8 mouse cellular contexts compared by ENCODE assay signal in genomic region chr6:47390436-47391002, GRCm38 (mm10).
DNase-seq lines count a peak whose midpoint lies in the region; ATAC-seq and TF ChIP-seq lines count a peak whose summit lies in the region.

No protein-coding gene starts in this region.

- no peaks in the 10 kb centered on the region for H3K27me3 ChIP-seq in forebrain, embryonic 12.5 days
- no peaks in the 10 kb centered on the region for H3K27me3 ChIP-seq in forebrain, embryonic 10.5 days (ENCODE audit: poor library complexity, severe bottlenecking)
- no peaks in the 10 kb centered on the region for H3K27me3 ChIP-seq in forebrain, embryonic 16.5 days (replicated peaks; ENCODE audit: control insufficient read depth, insufficient read depth, low read length)
- H3K27me3 ChIP-seq in hindbrain, postnatal 0 days (ENCODE audit: insufficient read depth, low read length) = no peaks in the 10 kb centered on the region

- peaks cover 8% of the 10 kb centered on the region for H3K4me1 ChIP-seq in forebrain, embryonic 12.5 days
- peaks cover 13% of the 10 kb centered on the region for H3K4me1 ChIP-seq in forebrain, embryonic 10.5 days
- H3K4me1 ChIP-seq in forebrain, embryonic 16.5 days (replicated peaks; ENCODE audit: control insufficient read depth, insufficient read depth, low read length) = peaks cover 17% of the 10 kb centered on the region
- H3K4me1 ChIP-seq in hindbrain, postnatal 0 days (ENCODE audit: insufficient read depth, low read length) = no peaks in the 10 kb centered on the region

- H3K9ac ChIP-seq in forebrain, embryonic 12.5 days = no peak overlapping the region
- 0 out of 2 replicates have a peak overlapping the region, but pooled peaks have one; percentile 11 for H3K9ac ChIP-seq in forebrain, embryonic 16.5 days (replicated peaks; ENCODE audit: low read depth, low read length)
- no peak overlapping the region for H3K9ac ChIP-seq in hindbrain, postnatal 0 days (replicated peaks; ENCODE audit: low read length)

- H3K36me3 ChIP-seq in forebrain, embryonic 12.5 days (replicated peaks) = no peaks in the 10 kb centered on the region
- H3K36me3 ChIP-seq in forebrain, embryonic 10.5 days (replicated peaks) = no peaks in the 10 kb centered on the region
- no peaks in the 10 kb centered on the region for H3K36me3 ChIP-seq in forebrain, embryonic 16.5 days (ENCODE audit: control insufficient read depth, insufficient read depth)
- H3K36me3 ChIP-seq in hindbrain, postnatal 0 days (ENCODE audit: insufficient read depth, low read length) = no peaks in the 10 kb centered on the region

- no peak overlapping the region for H3K4me2 ChIP-seq in forebrain, embryonic 12.5 days
- peak overlapping the region; percentile 31 for H3K4me2 ChIP-seq in forebrain, embryonic 16.5 days (ENCODE audit: low read length)
- no peak overlapping the region for H3K4me2 ChIP-seq in hindbrain, postnatal 0 days (ENCODE audit: low read depth, low read length)

- no peak overlapping the region for H3K27ac ChIP-seq in forebrain, embryonic 12.5 days
- H3K27ac ChIP-seq in forebrain, embryonic 10.5 days = no peak overlapping the region
- H3K27ac ChIP-seq in forebrain, embryonic 16.5 days (ENCODE audit: low read length) = peak overlapping the region; percentile 59
- H3K27ac ChIP-seq in hindbrain, postnatal 0 days = no peak overlapping the region

- H3K4me3 ChIP-seq in forebrain, embryonic 12.5 days (replicated peaks) = no peak overlapping the region
- no peak overlapping the region for H3K4me3 ChIP-seq in forebrain, embryonic 10.5 days
- no peak overlapping the region for H3K4me3 ChIP-seq in forebrain, embryonic 16.5 days (replicated peaks; ENCODE audit: low read length)
- H3K4me3 ChIP-seq in hindbrain, postnatal 0 days (ENCODE audit: low read length) = no peak overlapping the region

- no peak for TF ChIP-seq CTCF in hindbrain, postnatal 0 days (IDR thresholded peaks at IDR 0.05; ENCODE audit: low read depth)

- H3K9me3 ChIP-seq in forebrain, embryonic 12.5 days = no peaks in the 10 kb centered on the region
- no peaks in the 10 kb centered on the region for H3K9me3 ChIP-seq in forebrain, embryonic 10.5 days
- no peaks in the 10 kb centered on the region for H3K9me3 ChIP-seq in forebrain, embryonic 16.5 days (ENCODE audit: control insufficient read depth, low read length)
- H3K9me3 ChIP-seq in hindbrain, postnatal 0 days (ENCODE audit: low read length) = no peaks in the 10 kb centered on the region

- DNase-seq in forebrain, embryonic 10.5 days (ENCODE audit: extremely low spot score, low spot score) = no peak
- DNase-seq in Muller cell, postnatal 12 days (ENCODE audit: inconsistent ontology term) = peak; percentile 90
- DNase-seq in hindbrain, postnatal 0 days (ENCODE audit: low spot score) = peak; percentile 77
- DNase-seq in lung, postnatal 4 days = peak; percentile 16 to 53
- DNase-seq in retina, postnatal 1 day = no peak
- DNase-seq in MN1 (ENCODE audit: low spot score) = no peak

- 31% methylated on average over 7 of the region's 7 CpGs for WGBS in forebrain, embryonic 12.5 days
- 55% methylated on average over 7 of the region's 7 CpGs for WGBS in forebrain, embryonic 10.5 days
- WGBS in forebrain, embryonic 16.5 days = 7% methylated on average over 7 of the region's 7 CpGs
- WGBS in hindbrain, postnatal 0 days = 21% methylated on average over 7 of the region's 7 CpGs

- 0 out of 2 replicates have a peak, but pooled peaks have one; percentile 17 for ATAC-seq in forebrain, embryonic 12.5 days (ENCODE audit: low FRiP score)
- ATAC-seq in forebrain, embryonic 16.5 days = peak; percentile 93
- ATAC-seq in hindbrain, postnatal 0 days = peak; percentile 63

Comparison
In these comparisons a context has a peak if more than half of its experiments do, and no peak if none do; other contexts are left out.
1. ATAC-seq: peak in every context shown above with its lines; median percentile 93 in forebrain, embryonic 16.5 days; 63 in hindbrain, postnatal 0 days; 17 in forebrain, embryonic 12.5 days.
2. DNase-seq: peak in Muller cell, postnatal 12 days (single experiment), hindbrain, postnatal 0 days (single experiment) and lung, postnatal 4 days (2 of 2); none in forebrain, embryonic 10.5 days (single experiment), retina, postnatal 1 day (single experiment) and MN1 (single experiment).